Mouse (Mus musculus) liver, embryonic 14.5 days (tissue): ENCODE results near the gene Gm5737. TPM values are rescaled to one million over a fixed set of nuclear protein-coding genes. Genes with fewer than 3 reads are reported as not detected.

Experiments
- ATAC-seq: fragments of 200-750 bp; cut with Nextera tagmentation; 2 replicates; pipeline ENCODE4 v1.8.0; 2017; ENCODE audit warnings: moderate number of reproducible peaks, mild to moderate bottlenecking, moderate library complexity; ENCODE audit not compliant: insufficient read depth
- DNase-seq, 3 experiments: peaks; one replicate each; pipeline ENCODE4 v3.0.0-alpha.2; 2012 to 2013; ENCODE audit warnings: low read depth in 3 of 3, low spot score in 3 of 3
- H3K27ac ChIP-seq: fragments of 300-500 bp; sonication (generic); 2 replicates; pipeline ENCODE4 v1.5.1; 2014; ENCODE audit warnings: moderate library complexity, mild to moderate bottlenecking, control low read depth, inconsistent platforms
- H3K27me3 ChIP-seq: fragments of 300-500 bp; sonication (generic); 2 replicates; pipeline ENCODE4 v1.6.1; 2014; ENCODE audit warnings: mild to moderate bottlenecking, low read length, moderate library complexity; ENCODE audit not compliant: control insufficient read depth, insufficient read depth
- H3K36me3 ChIP-seq: fragments of 300-500 bp; sonication (generic); replicated peaks from 2 replicates; pipeline ENCODE4 v1.6.1; 2014; ENCODE audit warnings: low read depth; ENCODE audit not compliant: control insufficient read depth, insufficient read depth
- H3K4me1 ChIP-seq, 2 experiments: fragments of 200-500 bp in 1 of 2; fragments of 300-500 bp in 1 of 2; sonication (generic) in 1 of 2; replicated peaks; 2 replicates each; pipeline ENCODE4 v1.6.1; 2012 to 2014; ENCODE audit warnings: antibody characterized with exemption in 1 of 2, inconsistent platforms in 1 of 2, low read length in 1 of 2; ENCODE audit not compliant: control insufficient read depth in 2 of 2, insufficient read depth in 2 of 2
- H3K4me2 ChIP-seq: fragments of 300-500 bp; sonication (generic); 2 replicates; pipeline ENCODE4 v1.6.1; 2014; ENCODE audit warnings: low read depth, mild to moderate bottlenecking, control low read depth, moderate library complexity
- H3K4me3 ChIP-seq, 2 experiments: fragments of 200-500 bp in 1 of 2; fragments of 300-500 bp in 1 of 2; sonication (generic) in 1 of 2; 2 replicates each; pipeline ENCODE4 v1.5.1; 2012 to 2014; ENCODE audit warnings: low read depth in 2 of 2, low read length in 2 of 2, mild to moderate bottlenecking in 2 of 2, control low read depth in 1 of 2, inconsistent platforms in 1 of 2, moderate library complexity in 1 of 2; ENCODE audit not compliant: insufficient read depth in 1 of 2
- H3K9ac ChIP-seq: fragments of 300-500 bp; sonication (generic); replicated peaks from 2 replicates; pipeline ENCODE4 v1.6.1; 2014; ENCODE audit warnings: mild to moderate bottlenecking, control low read depth, moderate library complexity
- H3K9me3 ChIP-seq: fragments of 300-500 bp; sonication (generic); 2 replicates; pipeline ENCODE4 v1.6.1; 2016; ENCODE audit warnings: low read length, mixed read lengths; ENCODE audit not compliant: control insufficient read depth
- CTCF ChIP-seq: IDR thresholded peaks from 2 replicates; pipeline ENCODE4 v1.5.1; 2016; ENCODE audit warnings: antibody characterized with exemption, low read depth, control low read depth
- EP300 ChIP-seq: IDR thresholded peaks from 2 replicates; pipeline ENCODE4 v1.6.1; 2016; ENCODE audit warnings: antibody characterized with exemption, low read depth
- WGBS: fragments of 180-500 bp; shearing (Covaris S2); extraction: QIAGEN DNeasy Blood & Tissue Kit; methylation state at CpG from one replicate; pipeline ENCODE4 v1.1.7; 2014; ENCODE audit not compliant: insufficient replicate concordance; 5-methylcytosine and 5-hydroxymethylcytosine counted together
- polyA plus RNA-seq, 2 experiments: library from polyadenylated mRNA; depleted of rRNA in 1 of 2; stranded (reverse) in 1 of 2; unstranded in 1 of 2; fragments of >200 nt; fragmentation: Nextera tagmentation in 1 of 2; extraction: Ambion mirVana in 1 of 2; gene quantifications; 2 replicates each; pipeline versions ENCODE4 v1.2.1 to v1.2.3; 2012 to 2014

The Gm5737 gene
- polyA plus RNA-seq, 2 experiments, result not detected

GRCm38 (mm10) chr7:120848831-120849512 lies 36.8 kb downstream of the Gm5737 start:
- 57% methylated on average over 3 of the region's 3 CpGs for WGBS
- H3K36me3 ChIP-seq, result peaks cover 36% of the 10 kb centered on the region
- no peaks in the 10 kb centered on the region for H3K9me3 ChIP-seq
- no peaks in the 10 kb centered on the region for H3K27me3 ChIP-seq
- TF ChIP-seq EP300, result no peak
- TF ChIP-seq CTCF, result no peak
- H3K4me1 ChIP-seq, result peaks cover 40 to 71% of the 10 kb centered on the region in 2 experiments
- no peak for DNase-seq
- H3K4me3 ChIP-seq, result no peak overlapping the region
- H3K4me2 ChIP-seq, result no peak overlapping the region
- H3K27ac ChIP-seq, result peak overlapping the region; percentile 21
- no peak overlapping the region; the same call in 1 of the 2 replicates for H3K9ac ChIP-seq
- ATAC-seq, result no peak

- peak overlapping the region; percentile 61 for H3K4me2 ChIP-seq
- ATAC-seq, result no peak
- peaks cover 45 to 65% of the 10 kb centered on the region in 2 experiments for H3K4me1 ChIP-seq
- H3K36me3 ChIP-seq, result peaks cover 35% of the 10 kb centered on the region
- WGBS, result 86% methylated on average over 3 of the region's 3 CpGs
- no peaks in the 10 kb centered on the region for H3K27me3 ChIP-seq
- H3K4me3 ChIP-seq, result no peak overlapping the region
- H3K9ac ChIP-seq, result no peak overlapping the region
- peak overlapping the region; percentile 72 for H3K27ac ChIP-seq
- no peaks in the 10 kb centered on the region for H3K9me3 ChIP-seq
- DNase-seq, result no peak
- TF ChIP-seq CTCF (no peak), EP300 (no peak)
These were observed 38.0 kb downstream of the Gm5737 start for GRCm38 (mm10) chr7:120850165-120850564.

GRCm38 (mm10) chr7:120859854-120860253 lies 47.7 kb downstream of the Gm5737 start:
- no peaks in the 10 kb centered on the region for H3K9me3 ChIP-seq
- no peak for ATAC-seq
- peak overlapping the region; percentile 99 for H3K27ac ChIP-seq
- 77% methylated on average over 11 of the region's 11 CpGs for WGBS
- H3K4me2 ChIP-seq, result no peak overlapping the region
- TF ChIP-seq CTCF (no peak), EP300 (no peak)
- H3K9ac ChIP-seq, result peak overlapping the region; percentile 79
- DNase-seq, result no peak
- H3K4me1 ChIP-seq, result peaks cover 71 to 77% of the 10 kb centered on the region in 2 experiments
- H3K27me3 ChIP-seq, result no peaks in the 10 kb centered on the region
- peaks cover 35% of the 10 kb centered on the region for H3K36me3 ChIP-seq
- H3K4me3 ChIP-seq, result no peak overlapping the region

GRCm38 (mm10) chr7:120860799-120861487 lies 48.8 kb downstream of the Gm5737 start:
- no peak for TF ChIP-seq EP300
- TF ChIP-seq CTCF, result no peak
- H3K9me3 ChIP-seq, result no peaks in the 10 kb centered on the region
- peak overlapping the region; percentile 99 for H3K27ac ChIP-seq
- no peaks in the 10 kb centered on the region for H3K27me3 ChIP-seq
- H3K4me3 ChIP-seq, result peak overlapping the region in 1 of 2 experiments; percentile 42; a peak in 2 of 4 replicates
- peaks cover 72 to 75% of the 10 kb centered on the region in 2 experiments for H3K4me1 ChIP-seq
- DNase-seq (no peak), ATAC-seq (peak; percentile 14; the same call in 1 of the 2 replicates)
- peak overlapping the region; percentile 62 for H3K4me2 ChIP-seq
- 18% methylated on average over 10 of the region's 10 CpGs for WGBS
- peaks cover 35% of the 10 kb centered on the region for H3K36me3 ChIP-seq
- peak overlapping the region; percentile 79 for H3K9ac ChIP-seq

GRCm38 (mm10) chr7:120861488-120862047 lies 49.4 kb downstream of the Gm5737 start:
- peak overlapping the region; percentile 62 for H3K4me2 ChIP-seq
- no peaks in the 10 kb centered on the region for H3K27me3 ChIP-seq
- H3K9ac ChIP-seq, result peak overlapping the region; percentile 79
- H3K36me3 ChIP-seq, result peaks cover 37% of the 10 kb centered on the region
- peak; percentile 78 to 81 (median 79) for DNase-seq
- peak; percentile 86 for ATAC-seq
- H3K4me3 ChIP-seq, result peak overlapping the region; percentile 6 to 42; a peak in 3 of 4 replicates
- peak overlapping the region; percentile 99 for H3K27ac ChIP-seq
- H3K4me1 ChIP-seq, result peaks cover 73 to 75% of the 10 kb centered on the region in 2 experiments
- WGBS, result 17% methylated on average over 2 of the region's 2 CpGs
- TF ChIP-seq CTCF (no peak), EP300 (peak; percentile 68)
- H3K9me3 ChIP-seq, result no peaks in the 10 kb centered on the region
